Mouse (Mus musculus) midbrain, embryonic 13.5 days (tissue): ENCODE measurements at regions not wholly inside any gene's neighbourhood (a gene's known extent, or its start where the extent isn't known, plus 50 kb on each side); places are given as distances from the start of the nearest gene placed in this dataset.
A peak's percentile ranks its signal among the peaks of the same experiment; 100 is the strongest.

Source experiments
- ATAC-seq: fragments of 200-750 bp; cut with Nextera tagmentation; 2 replicates; pipeline ENCODE4 v1.8.0; 2017; ENCODE audit warnings: mild to moderate bottlenecking, moderate TSS enrichment, moderate library complexity
- H3K27ac ChIP-seq: fragments of 300-500 bp; sonication (generic); 2 replicates; pipeline ENCODE4 v1.5.1; 2015; ENCODE audit warnings: inconsistent platforms, mild to moderate bottlenecking, moderate library complexity
- H3K27me3 ChIP-seq: fragments of 300-500 bp; sonication (generic); 2 replicates; pipeline ENCODE4 v1.6.1; 2015; ENCODE audit warnings: mild to moderate bottlenecking, inconsistent platforms
- H3K36me3 ChIP-seq: fragments of 300-500 bp; sonication (generic); 2 replicates; pipeline ENCODE4 v1.6.1; 2015; ENCODE audit warnings: mild to moderate bottlenecking, inconsistent platforms
- H3K4me1 ChIP-seq: fragments of 300-500 bp; sonication (generic); replicated peaks from 2 replicates; pipeline ENCODE4 v1.6.1; 2015; ENCODE audit warnings: inconsistent platforms
- H3K4me2 ChIP-seq: fragments of 300-500 bp; sonication (generic); replicated peaks from 2 replicates; pipeline ENCODE4 v1.6.1; 2015; ENCODE audit warnings: moderate library complexity, mild to moderate bottlenecking, inconsistent platforms
- H3K4me3 ChIP-seq: fragments of 300-500 bp; sonication (generic); replicated peaks from 2 replicates; pipeline ENCODE4 v1.5.1; 2015; ENCODE audit warnings: mild to moderate bottlenecking, inconsistent platforms
- H3K9ac ChIP-seq: fragments of 300-500 bp; sonication (generic); replicated peaks from 2 replicates; pipeline ENCODE4 v1.6.1; 2015; ENCODE audit warnings: mild to moderate bottlenecking, inconsistent platforms
- H3K9me3 ChIP-seq: fragments of 300-500 bp; sonication (generic); 2 replicates; pipeline ENCODE4 v1.6.1; 2016; ENCODE audit warnings: mild to moderate bottlenecking, inconsistent platforms
- WGBS: fragments of 180-500 bp; shearing (Covaris S2); methylation state at CpG from one replicate; pipeline ENCODE4 v1.1.7; 2015; 5-methylcytosine and 5-hydroxymethylcytosine counted together

DNA sequence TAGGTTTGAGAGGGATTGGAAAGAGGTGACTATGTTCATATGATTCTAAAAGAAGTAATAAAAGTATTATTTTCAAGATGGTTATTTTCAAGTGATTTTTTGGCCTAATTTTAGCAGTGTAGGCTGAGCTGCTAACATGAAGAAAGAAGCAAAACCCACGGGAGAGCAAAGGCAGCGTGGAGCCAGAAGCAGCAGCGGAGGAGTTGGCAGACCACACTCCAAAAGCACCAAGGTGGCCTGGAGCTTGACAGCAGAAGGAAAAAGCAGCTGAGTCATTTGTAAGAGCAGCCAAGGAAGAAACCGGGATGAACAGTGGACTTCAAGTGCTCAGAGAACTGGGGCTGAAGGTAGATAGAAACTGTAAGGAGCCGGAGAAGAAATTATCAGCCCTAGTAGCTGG is 55.9 kb downstream of the Hdgfl1 start:
- H3K4me2 ChIP-seq, result no peak overlapping the region
- no peaks in the 10 kb centered on the region for H3K36me3 ChIP-seq
- no peak for ATAC-seq
- H3K4me1 ChIP-seq, result no peaks in the 10 kb centered on the region
- no peaks in the 10 kb centered on the region for H3K27me3 ChIP-seq
- no peak overlapping the region for H3K4me3 ChIP-seq
- 90% methylated on average over 5 of the region's 5 CpGs for WGBS
- no peak overlapping the region for H3K27ac ChIP-seq
- no peak overlapping the region for H3K9ac ChIP-seq
- H3K9me3 ChIP-seq, result no peaks in the 10 kb centered on the region

- ATAC-seq, result 0 out of 2 replicates have a peak, but pooled peaks have one; percentile 43
Observed at GRCm38 (mm10) chr13:26699062-26699684, 70.8 kb downstream of the Hdgfl1 start.

DNA sequence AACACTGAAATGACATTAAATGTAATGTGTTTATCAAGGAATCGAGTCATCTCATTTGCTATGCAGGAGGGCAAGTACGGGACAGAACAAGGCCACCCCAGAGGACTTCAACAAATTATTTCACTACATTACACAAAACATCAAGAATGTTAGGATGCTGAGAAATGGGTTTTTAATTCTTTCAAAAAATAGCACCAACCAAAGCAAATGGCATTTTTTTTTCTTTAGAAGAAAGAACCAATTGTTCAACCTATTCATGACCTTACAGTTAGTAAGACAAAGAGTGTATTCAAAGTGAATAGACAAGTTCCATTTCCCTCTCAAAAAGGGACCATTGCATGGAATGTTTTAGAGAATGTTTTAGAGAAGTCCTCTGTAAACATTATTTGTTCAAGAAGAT is 110.5 kb downstream of the Hdgfl1 start:
- H3K27me3 ChIP-seq, result no peaks in the 10 kb centered on the region
- WGBS, result 57% methylated on average over 2 of the region's 2 CpGs
- H3K4me1 ChIP-seq, result peaks cover 8% of the 10 kb centered on the region; the same call in 1 of the 2 replicates
- no peak overlapping the region for H3K27ac ChIP-seq
- no peak overlapping the region for H3K9ac ChIP-seq
- H3K4me3 ChIP-seq, result no peak overlapping the region
- H3K36me3 ChIP-seq, result no peaks in the 10 kb centered on the region
- H3K4me2 ChIP-seq, result no peak overlapping the region
- H3K9me3 ChIP-seq, result no peaks in the 10 kb centered on the region
- no peak for ATAC-seq

More at GRCm38 (mm10) chr13:26699062-26699684, 70.8 kb downstream of the Hdgfl1 start:
- H3K4me1 ChIP-seq, result no peaks in the 10 kb centered on the region
- H3K4me2 ChIP-seq, result no peak overlapping the region
- H3K27me3 ChIP-seq, result no peaks in the 10 kb centered on the region
- no peak overlapping the region for H3K9ac ChIP-seq
- H3K36me3 ChIP-seq, result no peaks in the 10 kb centered on the region
- 22% methylated on average over 4 of the region's 4 CpGs for whole genome bisulfite sequencing
- H3K4me3 ChIP-seq, result no peak overlapping the region
- H3K9me3 ChIP-seq, result no peaks in the 10 kb centered on the region
- H3K27ac ChIP-seq, result no peak overlapping the region

DNA sequence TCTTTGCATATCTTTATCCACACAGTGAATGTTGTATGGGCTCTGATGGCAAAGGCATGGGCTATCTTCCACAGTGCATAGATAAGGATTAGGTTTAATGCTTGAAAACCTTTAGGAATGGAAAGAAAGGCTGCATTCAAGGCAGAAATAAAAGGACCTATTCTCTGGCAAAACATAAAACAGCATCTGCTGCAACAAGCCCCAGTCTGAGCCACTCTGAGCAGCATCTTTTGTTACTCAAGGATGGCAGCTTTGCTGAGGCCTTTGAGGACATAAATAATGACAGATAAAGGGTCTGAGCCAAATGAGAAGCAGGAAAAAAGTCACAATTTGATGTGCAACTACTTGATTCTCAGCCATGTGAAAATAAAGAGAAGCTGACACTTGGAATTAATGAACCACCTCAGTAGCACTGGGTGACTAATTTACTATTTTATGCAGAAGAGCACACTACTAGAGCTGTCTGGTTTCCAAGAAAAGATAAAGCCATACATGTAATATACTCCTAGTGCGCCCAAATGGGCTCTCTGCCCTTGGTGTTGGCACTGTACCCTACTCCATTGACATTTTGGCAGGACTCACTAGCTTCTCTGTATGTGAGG is 112.9 kb downstream of the Hdgfl1 start:
- H3K4me1 ChIP-seq, result peaks cover 8% of the 10 kb centered on the region; the same call in 1 of the 2 replicates
- H3K27me3 ChIP-seq, result no peaks in the 10 kb centered on the region
- 20% methylated on average over 1 of the region's 1 CpGs for WGBS
- no peak overlapping the region for H3K9ac ChIP-seq
- no peak overlapping the region for H3K4me3 ChIP-seq
- H3K36me3 ChIP-seq, result no peaks in the 10 kb centered on the region
- no peak overlapping the region for H3K4me2 ChIP-seq
- H3K9me3 ChIP-seq, result no peaks in the 10 kb centered on the region
- H3K27ac ChIP-seq, result peak overlapping the region; percentile 36; the same call in 1 of the 2 replicates
- ATAC-seq, result peak; percentile 98
